Mouse (Mus musculus) G1E (cell line): ENCODE measurements around the gene Ak3.

ENCODE experiments used
- CTCF ChIP-seq: IDR thresholded peaks from 2 replicates; pipeline ENCODE4 v1.5.1; 2012; ENCODE audit warnings: low read depth, low read length, inconsistent platforms, mixed read lengths
- GATA1 ChIP-seq: IDR thresholded peaks from 2 replicates; pipeline ENCODE4 v1.6.1; 2012; ENCODE audit warnings: borderline replicate concordance, low read length, inconsistent platforms, mixed read lengths
- TAL1 ChIP-seq: conservative IDR thresholded peaks from 2 replicates; pipeline ENCODE4 v1.6.1; 2012; ENCODE audit warnings: low read depth, low read length, inconsistent platforms, mixed read lengths

DNA sequence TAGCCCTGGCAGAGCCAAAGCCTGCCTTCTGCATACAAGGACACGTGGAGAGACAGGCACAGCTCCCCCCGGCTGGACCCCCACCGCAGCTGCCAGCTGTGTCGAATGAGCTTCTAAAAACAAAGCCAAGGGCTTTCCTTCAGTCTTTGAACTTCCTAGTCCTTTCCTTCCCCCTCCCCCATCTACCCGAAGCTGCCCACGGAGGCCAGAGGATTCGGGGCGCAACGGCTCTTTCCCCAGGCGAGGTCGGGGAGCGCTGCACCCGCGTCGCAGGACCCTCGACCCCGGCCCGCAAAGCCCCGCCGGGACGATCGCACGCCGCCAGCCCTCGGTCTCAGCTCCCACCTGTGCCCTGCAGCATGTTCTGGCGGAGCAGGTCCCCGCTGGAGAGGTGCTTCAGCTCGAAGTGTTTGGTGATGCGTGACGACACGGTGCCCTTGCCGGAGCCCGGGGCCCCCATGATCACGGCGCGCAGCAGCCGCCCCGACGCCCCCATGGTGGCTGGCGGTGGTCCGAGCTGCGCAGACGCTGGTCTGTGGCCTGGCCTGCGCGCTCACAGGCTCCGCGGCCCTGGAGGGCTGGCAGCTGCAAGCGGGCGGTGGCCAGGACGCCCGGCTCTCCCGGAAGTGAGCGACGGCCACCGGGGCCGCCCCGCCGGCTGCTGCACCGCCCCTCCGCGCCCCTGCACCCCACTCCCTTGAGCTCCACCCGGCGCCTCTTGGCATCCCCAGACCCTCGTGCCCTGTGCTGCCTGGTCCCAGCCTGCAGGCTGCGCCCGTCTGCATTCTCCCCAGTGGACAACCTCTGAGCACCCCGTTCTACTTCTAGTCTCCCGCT, at the start of gene Ak3:
- TF ChIP-seq CTCF = no peak
- no peak for TF ChIP-seq TAL1
- TF ChIP-seq GATA1 = no peak
